In the genomic region with DNA sequence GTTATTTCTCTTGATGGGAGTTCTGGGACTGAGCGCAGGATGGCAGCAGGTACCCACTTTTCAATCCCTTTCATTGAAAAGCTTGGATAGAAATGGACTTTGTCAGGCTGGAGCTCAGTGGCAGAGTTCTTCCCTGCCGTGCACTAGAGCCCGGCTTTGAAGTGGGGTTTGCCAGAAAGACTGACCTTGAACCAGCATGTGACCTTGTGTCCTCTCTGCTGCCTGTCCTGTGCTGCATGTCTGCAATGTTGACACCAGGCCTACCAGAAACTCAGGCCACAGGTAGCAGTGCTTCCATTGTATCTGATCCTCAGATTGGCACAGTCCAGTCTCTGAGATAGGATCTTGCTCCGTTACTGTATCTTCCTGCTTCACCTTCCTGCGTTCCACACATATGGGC, we compare ENCODE assay signal across 23 mouse cellular contexts. TPM values are rescaled to one million over a fixed set of nuclear protein-coding genes. Genes with fewer than 3 reads are reported as not detected.
"Had no signal": no experiment of that assay in that cellular context is flagged by ENCODE, and none has a peak within 500 bp of the region (broad histone marks: within the 10 kb centered on the region; RNA-seq: fewer than 3 reads in every experiment).

No protein-coding gene starts in this region.

- H3K4me1 ChIP-seq: limb, embryonic 12.5 days had no signal

- H3K27ac ChIP-seq: kidney, embryonic 15.5 days; limb, embryonic 12.5 days; midbrain, embryonic 15.5 days; neural tube, embryonic 12.5 days had no signal

- H3K9ac ChIP-seq: kidney, embryonic 15.5 days; limb, embryonic 12.5 days; midbrain, embryonic 15.5 days; neural tube, embryonic 12.5 days had no signal

- H3K9me3 ChIP-seq: kidney, embryonic 15.5 days; limb, embryonic 12.5 days; midbrain, embryonic 15.5 days; neural tube, embryonic 12.5 days had no signal

- H3K36me3 ChIP-seq: midbrain, embryonic 15.5 days had no signal

- H3K4me2 ChIP-seq: kidney, embryonic 15.5 days; limb, embryonic 12.5 days; midbrain, embryonic 11.5 days; midbrain, embryonic 15.5 days; neural tube, embryonic 12.5 days had no signal

- ATAC-seq: intestine, embryonic 16.5 days; lung, postnatal 0 days; midbrain, embryonic 15.5 days had no signal

- H3K4me3 ChIP-seq: kidney, embryonic 15.5 days; limb, embryonic 12.5 days; midbrain, embryonic 15.5 days; neural tube, embryonic 12.5 days had no signal

- H3K27me3 ChIP-seq: kidney, embryonic 15.5 days; limb, embryonic 12.5 days; midbrain, embryonic 15.5 days; neural tube, embryonic 12.5 days had no signal

- DNase-seq: kidney, adult 2 months; kidney, postnatal 14 days; layer of hippocampus, adult 9-11 months; layer of hippocampus, postnatal 36 days; lung, adult 2 months; lung, postnatal 4 days; retina, postnatal 1 day; right cerebral cortex, postnatal 4 days; spleen, adult 18-20 months; thymus, adult 2 months; thymus, postnatal 25 days had no signal

RNA-seq across cellular contexts. Expression of a gene that starts 5.2 kb away (rescaled TPM):
- total RNA-seq: monocyte, adult 5-6 weeks had no signal
- polyA plus RNA-seq: intestine, embryonic 16.5 days; kidney, adult 2 months had no signal

RNA-seq across cellular contexts. Expression of a gene that starts 5.3 kb away (rescaled TPM):
- total RNA-seq: layer of hippocampus, postnatal 36 days; left cerebral cortex, adult 8-10 months; megakaryocyte, adult 5-6 weeks; monocyte, adult 5-6 weeks had no signal
- polyA plus RNA-seq: intestine, embryonic 16.5 days; kidney, adult 2 months; kidney, embryonic 15.5 days; large intestine, adult 2 months; limb, embryonic 12.5 days; lung, adult 2 months; lung, postnatal 0 days; midbrain, embryonic 11.5 days; midbrain, embryonic 15.5 days; neural tube, embryonic 12.5 days; stomach, embryonic 14.5 days; thymus, adult 2 months had no signal
